Mouse (Mus musculus) embryonic fibroblast, embryonic 13.5 days (primary cell): ENCODE data around the gene Sh3bp5.

Experiments used
- CTCF ChIP-seq: IDR thresholded peaks from 2 replicates; pipeline ENCODE4 v1.5.1; 2011; ENCODE audit warnings: mild to moderate bottlenecking, control low read depth, low read length, moderate library complexity, borderline replicate concordance; ENCODE audit not compliant: insufficient read depth
- POLR2A ChIP-seq: IDR thresholded peaks from 2 replicates; pipeline ENCODE4 v1.6.1; 2011; ENCODE audit warnings: low read depth, mild to moderate bottlenecking, control low read depth, low read length, moderate library complexity

GRCm38 (mm10) chr14:31433851-31434360 is 2.0 kb downstream of the Sh3bp5 start:
- TF ChIP-seq CTCF (no peak), POLR2A (no peak)
